Mouse (Mus musculus): ENCODE data around the gene Gstt2.

DNA sequence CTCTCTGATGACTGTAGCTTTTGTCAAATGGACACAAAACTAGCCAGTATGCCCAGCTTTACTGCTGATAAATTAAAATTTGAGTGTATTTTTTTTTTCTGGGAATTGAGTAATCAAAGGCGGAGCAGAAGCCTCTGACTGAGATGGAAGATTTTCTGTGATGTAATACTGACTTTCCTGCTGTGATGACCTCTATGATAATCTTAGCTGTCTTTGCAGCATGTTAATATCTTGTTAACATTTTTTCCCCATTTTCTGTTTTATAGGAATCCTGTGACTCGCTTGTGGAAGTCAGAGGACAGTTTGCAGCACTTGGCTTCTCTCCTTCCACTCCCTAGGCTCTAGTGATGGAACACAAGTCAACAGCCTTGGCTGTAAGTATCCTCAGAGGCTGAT, 7.0 kb downstream of the Gstt2 start:
- TF ChIP-seq MAFK (IDR thresholded peaks at IDR 0.05; ENCODE audit: insufficient read depth, low read depth, low read length): no peak
- no peak for TF ChIP-seq CHD2 (IDR thresholded peaks at IDR 0.05; ENCODE audit: low read depth, low read length)
- no peak for TF ChIP-seq HCFC1 (IDR thresholded peaks at IDR 0.05; ENCODE audit: borderline replicate concordance, insufficient read depth, low read length)

Measured in ES-E14 (cell line).